Comparison of ENCODE assay signal across 13 mouse cellular contexts in the genomic region with DNA sequence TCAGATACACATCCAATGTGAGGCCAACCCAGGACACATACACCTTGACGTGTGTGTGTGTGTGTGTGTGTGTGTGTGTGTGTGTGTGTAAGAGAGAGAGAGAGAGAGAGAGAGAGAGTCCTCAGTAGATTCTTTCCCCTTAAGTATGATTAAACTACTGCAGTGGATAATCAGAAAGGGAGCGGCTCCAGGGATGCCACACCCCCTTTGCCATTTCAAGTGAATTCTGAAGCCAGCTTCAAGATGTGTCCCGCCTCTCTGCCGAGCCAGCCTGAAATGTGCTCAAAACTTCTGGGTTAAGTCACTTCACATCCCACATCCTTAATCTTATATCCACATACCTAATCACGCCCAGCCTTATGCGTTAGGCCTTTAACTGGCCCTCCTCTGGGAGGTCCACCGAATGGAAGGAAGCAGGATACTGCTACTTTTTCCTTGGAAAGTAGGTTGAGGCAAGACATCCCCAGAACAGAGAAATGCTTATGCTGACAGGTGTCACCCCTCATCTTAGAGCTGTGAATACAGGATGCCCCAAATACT. TPM values are rescaled to one million over a fixed set of nuclear protein-coding genes. Genes with fewer than 3 reads are reported as not detected.
DNase-seq lines count a peak whose midpoint lies in the region; ATAC-seq and TF ChIP-seq lines count a peak whose summit lies in the region.
"Had no signal": no experiment of that assay in that cellular context is flagged by ENCODE, and none has a peak within 500 bp of the region (broad histone marks: within the 10 kb centered on the region; RNA-seq: fewer than 3 reads in every experiment).

No protein-coding gene starts in this region.

- peaks cover 6% of the 10 kb centered on the region for H3K36me3 ChIP-seq in heart, embryonic 11.5 days (ENCODE audit: control insufficient read depth, insufficient read depth, low read length)
- H3K36me3 ChIP-seq in midbrain, embryonic 15.5 days (replicated peaks): no peaks in the 10 kb centered on the region
- no peaks in the 10 kb centered on the region for H3K36me3 ChIP-seq in midbrain, embryonic 16.5 days (ENCODE audit: control insufficient read depth, insufficient read depth, low read length)
- H3K36me3 ChIP-seq in forebrain, embryonic 16.5 days (ENCODE audit: control insufficient read depth, insufficient read depth): no peaks in the 10 kb centered on the region

- H3K4me1 ChIP-seq in heart, embryonic 11.5 days (ENCODE audit: control insufficient read depth, insufficient read depth, low read length): peaks cover 25% of the 10 kb centered on the region
- H3K4me1 ChIP-seq in midbrain, embryonic 15.5 days: peaks cover 26% of the 10 kb centered on the region
- peaks cover 13% of the 10 kb centered on the region for H3K4me1 ChIP-seq in midbrain, embryonic 16.5 days (ENCODE audit: control insufficient read depth, insufficient read depth, low read length)
- peaks cover 24% of the 10 kb centered on the region for H3K4me1 ChIP-seq in forebrain, embryonic 16.5 days (replicated peaks; ENCODE audit: control insufficient read depth, insufficient read depth, low read length)

- DNase-seq in heart, postnatal 14 days: no peak
- peak; percentile 65 for DNase-seq in liver
- peak; percentile 35 for DNase-seq in testis, postnatal 10 days (ENCODE audit: low spot score)
- no peak for DNase-seq in gastrocnemius, adult 2 months

- WGBS in heart, embryonic 11.5 days (ENCODE audit: insufficient replicate concordance): 53% methylated on average over 7 of the region's 7 CpGs
- 63% methylated on average over 7 of the region's 7 CpGs for WGBS in midbrain, embryonic 15.5 days
- 65% methylated on average over 7 of the region's 7 CpGs for WGBS in midbrain, embryonic 16.5 days
- WGBS in forebrain, embryonic 16.5 days: 66% methylated on average over 7 of the region's 7 CpGs

- intact Hi-C loops in heart, postnatal 14 days (cut with DNase I): loop anchor here (10.0 kb wide), 1 partner anchor 257 kb away; a partner anchor contains a TSS
- intact Hi-C loops in gastrocnemius, adult 2 months (cut with DNase I): loop anchor here (10.0 kb wide), 1 partner anchor 837 kb away; a partner anchor contains a TSS

- H3K4me3 ChIP-seq in heart, embryonic 11.5 days (ENCODE audit: low read depth, low read length): no peak overlapping the region
- H3K4me3 ChIP-seq in midbrain, embryonic 15.5 days: 0 out of 2 replicates have a peak overlapping the region, but pooled peaks have one; percentile 55
- H3K4me3 ChIP-seq in midbrain, embryonic 16.5 days (ENCODE audit: low read depth, low read length): no peak overlapping the region
- H3K4me3 ChIP-seq in gastrocnemius, adult 2 months: no peak overlapping the region
- H3K4me3 ChIP-seq in forebrain, embryonic 16.5 days (replicated peaks; ENCODE audit: low read length): no peak overlapping the region

- H3K27me3 ChIP-seq in heart, embryonic 11.5 days (ENCODE audit: control insufficient read depth, insufficient read depth, low read length): no peaks in the 10 kb centered on the region
- no peaks in the 10 kb centered on the region for H3K27me3 ChIP-seq in midbrain, embryonic 15.5 days (replicated peaks)
- no peaks in the 10 kb centered on the region for H3K27me3 ChIP-seq in midbrain, embryonic 16.5 days (ENCODE audit: control insufficient read depth, insufficient read depth, low read depth, low read length)
- no peaks in the 10 kb centered on the region for H3K27me3 ChIP-seq in forebrain, embryonic 16.5 days (replicated peaks; ENCODE audit: control insufficient read depth, insufficient read depth, low read length)
- H3K27me3 ChIP-seq: forebrain, embryonic 12.5 days had no signal

- no peak overlapping the region for H3K9ac ChIP-seq in heart, embryonic 11.5 days (ENCODE audit: low read depth, low read length)
- no peak overlapping the region for H3K9ac ChIP-seq in midbrain, embryonic 15.5 days
- H3K9ac ChIP-seq in midbrain, embryonic 16.5 days (ENCODE audit: low read depth, low read length): no peak overlapping the region
- H3K9ac ChIP-seq in forebrain, embryonic 16.5 days (replicated peaks; ENCODE audit: low read depth, low read length): no peak overlapping the region

- ATAC-seq in heart, embryonic 11.5 days (replicated peaks; ENCODE audit: insufficient number of reproducible peaks, low FRiP score, low TSS enrichment): no peak
- no peak for ATAC-seq in midbrain, embryonic 15.5 days (replicated peaks)
- ATAC-seq in midbrain, embryonic 16.5 days: no peak
- no peak for ATAC-seq in forebrain, embryonic 16.5 days

- H3K4me2 ChIP-seq in heart, embryonic 11.5 days: peak overlapping the region; percentile 87
- H3K4me2 ChIP-seq in midbrain, embryonic 15.5 days: 0 out of 2 replicates have a peak overlapping the region, but pooled peaks have one; percentile 86
- H3K4me2 ChIP-seq in midbrain, embryonic 16.5 days (ENCODE audit: low read length): no peak overlapping the region
- H3K4me2 ChIP-seq in forebrain, embryonic 16.5 days (ENCODE audit: low read length): no peak overlapping the region

- H3K9me3 ChIP-seq in heart, embryonic 11.5 days (replicated peaks; ENCODE audit: control insufficient read depth, low read length): no peaks in the 10 kb centered on the region
- no peaks in the 10 kb centered on the region for H3K9me3 ChIP-seq in midbrain, embryonic 15.5 days
- H3K9me3 ChIP-seq in midbrain, embryonic 16.5 days (replicated peaks; ENCODE audit: control insufficient read depth, low read length, poor library complexity, severe bottlenecking): no peaks in the 10 kb centered on the region
- H3K9me3 ChIP-seq in forebrain, embryonic 16.5 days (ENCODE audit: control insufficient read depth, low read length): no peaks in the 10 kb centered on the region
- H3K9me3 ChIP-seq: forebrain, embryonic 12.5 days had no signal

- TF ChIP-seq CTCF in gastrocnemius, adult 2 months (IDR thresholded peaks at IDR 0.05): no peak

- H3K27ac ChIP-seq in heart, embryonic 11.5 days (ENCODE audit: low read depth, low read length): no peak overlapping the region
- H3K27ac ChIP-seq in midbrain, embryonic 15.5 days: no peak overlapping the region
- H3K27ac ChIP-seq in midbrain, embryonic 16.5 days (ENCODE audit: low read length): no peak overlapping the region
- no peak overlapping the region for H3K27ac ChIP-seq in gastrocnemius, adult 2 months
- no peak overlapping the region for H3K27ac ChIP-seq in forebrain, embryonic 16.5 days (ENCODE audit: low read length)
- H3K27ac ChIP-seq: forebrain, embryonic 12.5 days had no signal

RNA-seq across cellular contexts. Expression of a gene that starts 4.2 kb away (rescaled TPM):
- polyA plus RNA-seq in heart, embryonic 11.5 days (2014; fragmentation: Nextera tagmentation; extraction: Ambion mirVana): 97.3 and 99.3 TPM in 2 replicates
- 10 to 100 TPM; 46.7 to 50.7 TPM for total RNA-seq in heart, postnatal 14 days (2021)
- polyA plus RNA-seq in midbrain, embryonic 15.5 days (2015; fragmentation: Nextera tagmentation; extraction: Ambion mirVana): 45.9 and 53.2 TPM in 2 replicates
- polyA plus RNA-seq in midbrain, embryonic 16.5 days (2015; fragmentation: Nextera tagmentation; extraction: Ambion mirVana): 45.0 and 58.8 TPM in 2 replicates
- total RNA-seq in gastrocnemius, adult 2 months (2021): 10 to 100 TPM; 18.9 to 19.3 TPM
- 50.2 and 55.1 TPM in 2 replicates for polyA plus RNA-seq in forebrain, embryonic 16.5 days (2015; fragmentation: Nextera tagmentation; extraction: Ambion mirVana)

RNA-seq across cellular contexts. Expression of a gene that starts 4.3 kb away (rescaled TPM):
- 369 and 395 TPM in 2 replicates for polyA plus RNA-seq in heart, embryonic 11.5 days (2014; fragmentation: Nextera tagmentation; extraction: Ambion mirVana)
- 100 to 1,000 TPM; 104 TPM for total RNA-seq in heart, postnatal 14 days (2021)
- polyA plus RNA-seq in midbrain, embryonic 15.5 days (2015; fragmentation: Nextera tagmentation; extraction: Ambion mirVana): 329 and 335 TPM in 2 replicates
- polyA plus RNA-seq in midbrain, embryonic 16.5 days (2015; fragmentation: Nextera tagmentation; extraction: Ambion mirVana): 325 and 344 TPM in 2 replicates
- total RNA-seq in gastrocnemius, adult 2 months (2021): 10 to 100 TPM; 68.3 to 77.9 TPM
- polyA plus RNA-seq in forebrain, embryonic 16.5 days (2015; fragmentation: Nextera tagmentation; extraction: Ambion mirVana): 290 and 292 TPM in 2 replicates

RNA-seq across cellular contexts. Expression of a gene that starts 26.5 kb away (rescaled TPM):
- not detected in 2 replicates for polyA plus RNA-seq in heart, embryonic 11.5 days (2014; fragmentation: Nextera tagmentation; extraction: Ambion mirVana)
- total RNA-seq in heart, postnatal 14 days (2021): not detected
- not detected in 2 replicates for polyA plus RNA-seq in midbrain, embryonic 15.5 days (2015; fragmentation: Nextera tagmentation; extraction: Ambion mirVana)
- polyA plus RNA-seq in midbrain, embryonic 16.5 days (2015; fragmentation: Nextera tagmentation; extraction: Ambion mirVana): not detected in 2 replicates
- not detected for total RNA-seq in gastrocnemius, adult 2 months (2021)
- polyA plus RNA-seq in forebrain, embryonic 16.5 days (2015; fragmentation: Nextera tagmentation; extraction: Ambion mirVana): not detected in 2 replicates
- total RNA-seq: left cerebral cortex, postnatal 4 days had no signal
- polyA plus RNA-seq: C2C12; forebrain, embryonic 12.5 days; heart, postnatal 0 days; midbrain, embryonic 14.5 days had no signal

Comparison
In these comparisons a context has a peak if more than half of its experiments do, and no peak if none do; other contexts are left out.
1. H3K4me2 ChIP-seq: peak in heart, embryonic 11.5 days (single experiment) and midbrain, embryonic 15.5 days (single experiment); none in midbrain, embryonic 16.5 days (single experiment) and forebrain, embryonic 16.5 days (single experiment).
2. DNase-seq: peak in liver (single experiment) and testis, postnatal 10 days (single experiment); none in heart, postnatal 14 days (0 of 2) and gastrocnemius, adult 2 months (single experiment).